Mouse (Mus musculus) adrenal gland, postnatal 4 days (tissue): ENCODE results near the gene Rbbp7. TPM values are rescaled to one million over a fixed set of nuclear protein-coding genes. Genes with fewer than 3 reads are reported as not detected.
"Not testable (repeated sequence)": the region's sequence is repeated elsewhere in the genome, so short reads cannot be mapped to it uniquely, and the experiment has no call there.

ENCODE experiments used
- DNase-seq, 2 experiments: peaks; one replicate each; pipeline ENCODE4 v3.0.0; 2021 to 2022; ENCODE audit warnings: low spot score in 2 of 2, mixed read lengths in 2 of 2
- long read RNA-seq, 2 experiments: library from polyadenylated mRNA; stranded (forward); transcript quantifications; one replicate each; pipeline ENCODE4 v2.0.0; 2021
- total RNA-seq, 2 experiments: library from RNA; stranded (reverse); gene quantifications; 2 replicates each; pipeline ENCODE4 v1.2.3; 2021

The Rbbp7 gene
- 100 to 1,000 TPM; 243 to 252 TPM for total RNA-seq
- long read RNA-seq, experiment 1, transcript Rbbp7-201 (12 exons, 2,244 nt), result major isoform, 244 of 259 reads
- long read RNA-seq, experiment 1, partial matches to known transcripts, result 8 of 259 reads
- long read RNA-seq, experiment 1, other reads (novel, unspliced or antisense), result 6 of 259 reads
- long read RNA-seq, experiment 2, transcript Rbbp7-201 (12 exons, 2,244 nt), result major isoform, 493 of 522 reads
- long read RNA-seq, experiment 2, partial matches to known transcripts, result 6 of 522 reads
- long read RNA-seq, experiment 2, other reads (novel, unspliced or antisense), result 21 of 522 reads

GRCm38 (mm10) chrX:162760115-162760942 lies at the start of gene Rbbp7:
Gene Rbbp7, plus strand, starts transcription at chrX:162760402.
- DNase-seq, result peak; percentile 73 to 80

- DNase-seq, result peak in 1 of 2 experiments; percentile 27
Measured at GRCm38 (mm10) chrX:162717837-162718236, 42.4 kb upstream of the Rbbp7 start.

DNA sequence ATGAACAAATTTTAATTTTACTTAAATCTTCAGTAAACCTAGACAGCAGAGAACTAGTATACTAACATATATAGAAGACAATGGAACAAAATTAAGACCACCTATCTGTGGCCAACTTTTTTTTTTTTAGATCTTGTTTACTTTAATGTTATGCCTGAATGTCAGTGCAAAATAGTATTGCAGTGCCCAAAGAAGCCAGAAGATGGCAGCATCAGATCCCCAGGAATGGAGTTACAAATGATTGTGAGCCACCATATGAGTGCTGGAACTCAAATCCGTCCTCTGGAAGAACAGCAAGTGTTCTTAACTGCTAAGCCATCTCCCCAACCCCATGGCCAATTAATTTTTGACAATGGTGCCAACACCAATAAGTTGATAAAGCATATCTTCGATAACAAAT lies 40.6 kb upstream of the Rbbp7 start:
- DNase-seq, result no peak

DNA sequence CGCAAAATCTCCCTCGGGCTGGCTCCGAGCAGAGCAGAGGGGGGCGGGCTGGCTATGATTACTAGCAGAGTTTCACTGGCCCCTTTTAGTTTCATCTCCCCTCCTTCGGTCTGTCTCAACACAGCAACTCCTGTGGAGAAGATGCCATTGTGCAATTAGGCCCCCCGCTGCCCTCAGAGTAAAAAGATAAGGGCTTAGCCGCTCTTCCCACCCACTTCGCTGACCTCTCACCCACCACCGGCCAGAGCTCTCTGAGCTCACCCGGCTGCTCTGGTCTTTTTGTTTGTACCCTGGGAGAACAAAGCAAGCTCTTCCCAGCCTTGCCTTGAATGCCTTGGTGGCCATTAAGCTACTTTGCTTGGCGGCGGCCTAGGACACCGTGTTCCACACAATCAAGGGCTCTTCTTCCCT lies 32.8 kb upstream of the Rbbp7 start:
- DNase-seq, result no peak

- no peak for DNase-seq
Measured at GRCm38 (mm10) chrX:162727795-162728194, 32.4 kb upstream of the Rbbp7 start.

GRCm38 (mm10) chrX:162728228-162728627 lies 32.0 kb upstream of the Rbbp7 start:
- DNase-seq, result no peak

- DNase-seq, result no peak
Measured at GRCm38 (mm10) chrX:162730031-162730430, 30.2 kb upstream of the Rbbp7 start.

DNA sequence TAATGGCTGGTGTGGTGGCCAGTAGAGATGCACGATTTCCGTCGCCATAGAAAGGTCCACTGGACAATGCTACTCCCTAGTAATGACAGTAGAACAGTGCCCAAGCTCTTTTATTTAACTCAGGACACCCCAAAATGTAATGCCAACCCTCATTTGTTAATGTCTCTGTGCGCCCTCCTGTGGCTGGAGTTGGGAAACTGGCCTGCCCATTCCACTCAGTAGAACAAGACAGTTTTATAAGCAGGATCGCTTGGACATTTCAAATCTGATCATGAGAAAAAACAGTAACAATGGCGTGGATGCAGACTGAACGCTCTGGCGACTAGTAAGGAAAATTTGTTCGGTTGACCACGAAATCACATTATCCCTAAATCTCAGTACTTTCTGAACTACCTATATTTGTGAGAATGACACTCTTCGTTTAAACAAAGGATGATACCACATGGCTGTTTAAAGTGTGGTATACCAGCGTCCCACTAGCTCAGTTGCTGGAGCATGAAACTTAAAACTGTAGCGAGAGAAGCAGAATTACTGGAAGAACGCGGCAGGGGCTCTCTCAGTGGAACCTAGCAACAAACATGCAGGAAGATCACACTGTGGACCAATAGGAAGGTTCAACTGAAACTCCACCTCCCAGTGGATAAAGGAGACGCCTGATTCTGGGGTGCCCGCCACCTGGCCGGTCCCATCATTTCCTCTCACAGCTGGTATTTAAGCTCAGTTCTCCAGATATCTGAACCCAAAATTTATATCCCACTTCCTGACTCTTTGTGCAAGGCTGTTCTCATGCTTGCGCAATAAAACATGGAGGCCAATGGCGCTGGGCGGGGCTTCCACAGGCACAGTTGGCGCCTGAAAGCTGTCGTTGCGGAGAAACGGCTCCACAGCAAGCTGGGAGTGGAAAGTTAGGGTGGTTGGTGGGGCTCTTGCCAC lies 24.9 kb upstream of the Rbbp7 start:
- DNase-seq, result peak in 1 of 2 experiments; percentile 36

DNA sequence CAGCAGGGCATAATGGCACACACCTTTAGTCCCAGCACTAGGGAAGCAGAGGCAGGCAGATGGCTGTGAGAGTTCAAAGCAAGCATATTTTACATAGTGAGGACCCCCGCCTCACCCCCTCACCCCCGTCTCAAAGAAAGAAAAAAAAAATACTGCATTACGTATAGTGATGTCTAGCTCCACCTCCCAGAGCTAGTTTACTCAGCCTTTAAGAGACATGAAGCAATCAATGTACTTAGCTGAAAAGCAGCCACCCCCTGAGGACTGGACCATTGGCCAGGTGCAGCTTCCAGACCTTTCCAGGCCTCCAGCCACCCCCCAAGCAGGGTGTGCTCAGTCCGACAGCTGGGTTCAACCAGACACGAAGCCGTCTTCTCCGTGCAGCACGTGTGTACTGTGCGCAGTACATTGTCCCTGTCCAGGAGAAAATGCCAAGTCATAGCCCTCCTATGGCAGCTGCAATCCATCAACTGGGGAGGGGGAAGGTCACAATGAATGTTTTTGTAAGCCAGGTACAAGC lies 24.0 kb upstream of the Rbbp7 start:
- no peak for DNase-seq

DNA sequence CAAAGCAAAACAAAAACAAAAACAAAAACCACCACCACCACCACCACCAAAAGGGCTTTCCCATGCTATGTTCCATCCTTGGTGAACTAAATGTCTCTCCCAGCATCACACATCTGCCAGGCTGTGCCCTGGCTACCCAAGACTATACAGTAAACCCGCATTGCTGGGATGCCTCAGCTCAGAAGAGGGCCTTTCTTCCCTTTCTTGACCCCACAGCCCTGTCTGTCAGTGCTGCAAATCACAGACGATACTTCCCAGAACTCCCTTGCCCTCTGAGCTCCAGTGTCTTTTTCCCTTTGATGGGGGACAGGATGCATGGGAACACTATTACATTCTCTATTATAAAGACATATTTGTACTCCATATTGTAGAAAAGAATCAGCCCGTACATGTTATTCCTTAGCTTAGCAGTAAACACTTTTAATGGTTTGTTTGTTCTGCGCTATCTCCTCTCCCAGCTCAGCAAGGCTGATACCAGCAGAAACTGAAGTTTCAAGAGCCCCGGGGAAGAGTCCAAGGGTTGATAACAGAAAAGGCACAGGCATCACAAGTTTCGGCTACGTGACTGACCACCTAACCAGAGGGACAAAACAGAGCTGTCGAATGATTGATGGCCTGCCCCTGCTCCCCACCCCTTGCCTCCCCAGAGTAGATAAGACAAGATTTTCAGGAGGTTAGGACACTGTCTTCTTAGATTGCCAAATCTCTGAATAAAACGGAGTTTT lies 11.3 kb upstream of the Rbbp7 start:
- DNase-seq, result no peak

DNA sequence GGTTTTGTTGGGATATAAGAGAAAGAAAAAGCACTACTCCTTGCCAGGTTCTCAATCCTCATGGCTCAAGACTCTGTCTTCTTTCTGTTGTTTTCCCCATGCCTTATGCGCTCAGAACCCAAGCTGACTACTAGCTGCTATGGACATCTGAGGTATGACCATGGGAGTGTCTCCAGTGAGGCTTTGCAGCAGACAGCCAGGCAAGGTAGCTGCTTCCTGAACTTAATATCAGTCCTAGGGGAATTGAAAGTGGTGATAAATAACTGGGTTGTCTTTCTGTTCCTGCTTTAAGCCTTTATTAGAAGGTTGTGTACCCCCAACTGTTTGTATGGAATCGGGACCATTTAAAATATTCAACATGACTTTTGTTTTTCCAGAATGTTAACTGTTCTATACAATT lies 7.8 kb upstream of the Rbbp7 start:
- DNase-seq, result no peak

DNA sequence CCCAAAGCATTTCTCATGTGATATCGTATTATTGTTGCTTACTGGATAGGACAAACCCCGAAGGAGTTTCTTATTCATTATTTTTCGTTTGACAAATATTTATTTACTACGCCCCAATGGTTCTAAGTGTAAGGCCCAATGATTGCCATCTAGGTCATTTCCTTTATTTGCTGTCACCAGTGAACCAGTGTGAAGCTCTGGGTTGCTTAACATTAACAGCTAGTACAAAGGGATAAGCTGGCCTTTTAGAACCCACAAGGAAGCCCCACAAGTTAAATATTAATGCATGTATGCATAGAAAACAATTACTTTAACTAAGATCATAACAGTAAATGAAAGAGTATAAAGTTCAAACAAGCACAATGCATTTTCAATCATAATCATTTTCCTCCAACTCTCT lies 5.9 kb upstream of the Rbbp7 start:
- no peak for DNase-seq

GRCm38 (mm10) chrX:162756058-162756457 lies 4.1 kb upstream of the Rbbp7 start:
- DNase-seq, result no peak

DNA sequence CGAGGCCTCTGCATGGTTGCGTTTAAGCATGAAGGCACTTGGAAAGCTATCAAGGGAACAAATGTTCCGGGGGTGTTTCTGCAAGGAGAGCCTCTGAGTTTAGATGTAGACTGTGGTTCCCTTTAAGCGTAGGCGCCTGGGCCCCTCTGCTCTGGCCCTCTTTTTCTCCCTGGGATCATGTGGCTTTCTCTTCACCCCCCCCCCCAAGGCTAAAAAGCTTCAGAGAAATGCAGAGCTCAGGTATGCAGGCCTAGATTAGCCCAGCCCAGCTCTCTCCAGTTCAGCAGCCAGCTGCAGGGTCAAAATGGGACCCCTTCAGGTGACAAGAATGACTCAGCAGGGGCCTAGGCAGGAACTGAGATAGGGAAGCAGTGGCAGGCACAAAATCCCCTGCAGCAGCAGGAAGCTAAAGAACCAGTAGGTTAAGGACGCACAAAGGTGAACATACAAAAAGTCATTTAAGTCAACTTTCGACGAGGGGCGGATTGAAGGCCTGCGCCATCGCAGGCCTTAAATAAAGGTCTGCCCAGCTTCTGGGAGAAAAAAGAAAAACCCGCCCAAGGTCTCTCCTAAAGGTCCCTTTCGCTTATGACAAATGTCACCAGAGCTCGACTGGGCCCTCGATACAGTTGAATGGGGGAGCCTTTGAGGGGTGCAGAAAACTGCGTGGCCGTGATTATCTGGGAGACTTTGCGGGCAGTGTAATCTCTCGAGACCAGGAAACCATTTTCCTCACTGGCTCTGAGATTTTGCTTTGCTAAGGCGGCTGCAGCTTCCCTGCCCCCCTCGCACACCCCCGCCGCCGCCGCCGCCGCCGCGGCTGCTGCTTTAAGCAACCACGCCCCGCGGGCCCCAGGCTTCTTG lies 719 bp upstream of the Rbbp7 start:
- DNase-seq, result no peak

DNA sequence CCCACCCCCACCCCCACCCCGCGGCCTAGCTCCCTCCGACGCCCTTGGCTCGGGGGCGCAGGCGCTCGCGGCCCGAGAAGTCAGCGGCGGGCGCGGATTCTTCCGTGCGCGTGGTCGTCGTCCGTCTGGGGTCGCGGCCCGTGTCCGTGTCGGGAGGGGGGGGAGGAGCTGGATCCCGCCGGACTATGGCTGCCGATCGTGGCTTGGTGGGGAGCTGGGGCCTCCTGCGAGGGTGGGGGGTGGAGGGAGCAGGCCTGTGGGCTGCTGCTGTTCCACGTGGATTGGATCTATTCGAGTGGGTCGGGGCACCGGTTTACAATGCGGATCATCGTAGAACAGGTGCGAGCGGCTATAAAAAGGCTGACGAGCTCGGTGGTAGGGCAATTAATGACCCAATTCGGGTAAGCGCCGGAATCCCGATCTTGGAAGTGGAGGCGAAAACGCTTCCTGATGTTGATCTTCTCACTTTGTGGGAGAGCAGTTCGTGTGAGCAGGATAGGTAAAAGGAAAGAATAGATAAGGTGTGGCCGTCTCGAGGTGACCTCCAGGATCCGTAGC lies 835 bp downstream of the Rbbp7 start:
- peak in 1 of 2 experiments; percentile 7 for DNase-seq

DNA sequence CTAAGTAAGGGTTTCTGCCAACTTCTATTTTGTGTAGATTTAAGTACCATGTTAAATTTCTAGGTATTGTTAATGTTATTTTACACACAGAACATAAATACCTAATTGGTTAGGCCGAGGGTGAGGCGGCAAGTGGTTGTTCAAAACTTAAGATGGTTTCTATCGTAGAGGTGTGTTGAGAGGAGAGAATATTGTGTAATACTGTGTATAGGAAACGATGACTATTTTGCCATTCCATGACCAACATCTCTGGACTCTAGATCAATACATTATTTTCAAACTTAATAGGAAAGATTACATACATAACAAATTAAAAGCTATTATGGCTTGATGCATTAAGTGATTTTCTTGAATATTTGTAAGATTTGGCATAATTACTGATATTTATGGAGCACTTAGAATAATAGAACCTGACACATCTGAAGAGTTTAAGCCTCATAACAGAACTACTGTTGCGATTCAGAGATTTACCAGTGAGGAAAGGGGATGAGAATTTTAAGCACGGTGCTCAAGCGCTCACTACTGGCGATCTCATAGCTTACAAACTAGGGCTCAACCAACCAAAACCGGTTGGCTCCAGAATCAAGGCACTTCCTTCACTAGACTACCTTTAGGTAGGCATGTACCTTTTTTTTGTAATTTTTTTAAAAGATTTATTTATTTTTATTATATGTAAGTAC lies 1.7 kb downstream of the Rbbp7 start:
- DNase-seq, result no peak

DNA sequence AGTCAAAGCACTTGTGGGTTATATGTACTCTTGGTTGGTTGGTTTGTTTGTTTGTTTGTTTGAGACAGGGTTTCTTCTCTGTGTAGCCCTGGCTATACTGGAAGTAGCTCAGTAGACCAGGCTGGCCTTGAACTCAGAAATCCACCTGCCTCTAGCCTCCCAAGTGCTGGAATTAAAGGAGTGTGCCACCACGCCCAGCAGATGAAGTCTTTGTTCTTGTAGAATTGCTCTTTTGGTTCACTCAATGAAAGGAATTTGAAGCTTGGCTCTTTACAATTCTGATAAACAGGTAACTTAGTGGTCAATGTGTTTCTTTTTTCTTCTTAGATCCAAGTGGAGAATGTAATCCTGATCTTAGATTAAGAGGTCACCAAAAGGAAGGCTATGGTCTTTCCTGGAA lies 10.5 kb downstream of the Rbbp7 start:
- no peak for DNase-seq

DNA sequence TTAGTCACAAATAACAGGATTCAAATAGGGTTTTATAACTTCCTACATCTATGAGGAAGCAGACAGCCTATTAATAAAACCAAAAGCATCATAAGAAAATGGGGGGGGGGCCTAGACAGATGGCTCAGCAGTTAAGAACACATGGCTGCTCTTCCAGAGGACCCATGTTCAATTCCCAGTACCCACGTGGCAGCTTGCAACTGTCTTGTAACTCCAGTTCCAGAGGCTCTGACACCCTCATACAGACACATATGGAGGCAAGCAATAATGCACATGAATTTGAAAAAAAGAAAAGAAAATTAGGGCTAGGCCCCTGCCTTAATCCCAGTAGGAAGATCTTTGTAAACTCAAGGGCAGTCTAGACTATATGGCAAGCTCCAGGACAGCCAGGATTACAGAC lies 28.2 kb downstream of the Rbbp7 start:
- no peak for DNase-seq

DNA sequence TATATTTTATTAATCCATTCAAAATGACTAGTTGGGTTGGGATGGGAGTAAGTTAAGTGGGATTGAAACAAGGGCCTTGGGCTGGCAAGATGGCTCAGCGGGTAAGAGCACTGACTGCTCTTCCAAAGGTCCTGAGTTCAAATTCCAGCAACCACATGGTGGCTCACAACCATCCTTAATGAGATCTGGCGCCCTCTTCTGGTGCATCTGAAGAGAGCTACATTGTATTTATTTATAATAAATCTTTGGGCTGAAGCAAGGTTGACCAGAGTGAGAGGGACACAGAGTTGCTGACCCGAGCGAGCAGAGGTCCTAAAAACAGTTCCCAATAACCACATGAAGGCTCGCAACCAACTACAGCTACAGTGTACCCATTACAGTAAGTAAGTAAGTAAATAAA lies 31.2 kb downstream of the Rbbp7 start:
- not testable (repeated sequence) for DNase-seq
